In the genomic region with DNA sequence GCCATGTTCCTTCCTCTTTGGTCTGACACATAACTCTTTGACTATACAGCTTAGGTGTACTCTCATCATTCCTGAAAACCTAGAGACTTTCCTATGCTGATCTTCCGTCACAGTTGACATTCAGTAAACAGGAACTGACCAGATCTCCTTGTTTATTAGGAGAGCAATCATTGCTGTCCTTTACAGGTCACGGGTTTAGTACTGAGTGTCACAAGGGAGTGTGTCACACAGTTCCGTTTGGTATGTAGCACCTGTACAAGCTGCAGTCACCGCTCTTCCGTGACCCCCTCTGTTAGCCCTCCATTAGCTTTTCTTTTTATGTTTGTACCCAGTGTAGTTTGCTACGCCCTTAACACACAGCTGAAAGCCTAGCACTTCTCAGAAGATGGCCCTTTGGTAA, we compare ENCODE assay signal across 13 mouse cellular contexts.
"Had no signal": no experiment of that assay in that cellular context is flagged by ENCODE, and none has a peak within 500 bp of the region (broad histone marks: within the 10 kb centered on the region; RNA-seq: fewer than 3 reads in every experiment).

No protein-coding gene starts in this region.

- H3K27ac ChIP-seq: limb, embryonic 13.5 days; liver, embryonic 14.5 days; midbrain, embryonic 10.5 days; neural tube, embryonic 12.5 days; stomach, postnatal 0 days had no signal

- DNase-seq: kidney, adult 2 months; kidney, postnatal 10 days; left cerebral cortex, postnatal 4 days; lung, embryonic 14.5 days; lung, postnatal 10 days; lung, postnatal 4 days; thymus, postnatal 4 days had no signal

- H3K4me1 ChIP-seq: limb, embryonic 13.5 days; midbrain, embryonic 10.5 days; neural tube, embryonic 12.5 days had no signal

- H3K4me2 ChIP-seq: limb, embryonic 13.5 days; lung, embryonic 14.5 days; neural tube, embryonic 12.5 days had no signal

- H3K27me3 ChIP-seq: limb, embryonic 13.5 days; neural tube, embryonic 12.5 days had no signal

- H3K9ac ChIP-seq: limb, embryonic 13.5 days; liver, embryonic 14.5 days; lung, embryonic 14.5 days; neural tube, embryonic 12.5 days had no signal

- H3K4me3 ChIP-seq: limb, embryonic 13.5 days; midbrain, embryonic 10.5 days; myocyte; neural tube, embryonic 12.5 days had no signal

- H3K9me3 ChIP-seq: limb, embryonic 13.5 days; midbrain, embryonic 10.5 days; neural tube, embryonic 12.5 days had no signal

- H3K36me3 ChIP-seq: limb, embryonic 13.5 days; midbrain, embryonic 10.5 days; neural tube, embryonic 12.5 days had no signal
